Mouse (Mus musculus): ENCODE data around the gene Narfl.
"Not testable (repeated sequence)": the region's sequence is repeated elsewhere in the genome, so short reads cannot be mapped to it uniquely, and the experiment has no call there.

The Narfl gene

DNA sequence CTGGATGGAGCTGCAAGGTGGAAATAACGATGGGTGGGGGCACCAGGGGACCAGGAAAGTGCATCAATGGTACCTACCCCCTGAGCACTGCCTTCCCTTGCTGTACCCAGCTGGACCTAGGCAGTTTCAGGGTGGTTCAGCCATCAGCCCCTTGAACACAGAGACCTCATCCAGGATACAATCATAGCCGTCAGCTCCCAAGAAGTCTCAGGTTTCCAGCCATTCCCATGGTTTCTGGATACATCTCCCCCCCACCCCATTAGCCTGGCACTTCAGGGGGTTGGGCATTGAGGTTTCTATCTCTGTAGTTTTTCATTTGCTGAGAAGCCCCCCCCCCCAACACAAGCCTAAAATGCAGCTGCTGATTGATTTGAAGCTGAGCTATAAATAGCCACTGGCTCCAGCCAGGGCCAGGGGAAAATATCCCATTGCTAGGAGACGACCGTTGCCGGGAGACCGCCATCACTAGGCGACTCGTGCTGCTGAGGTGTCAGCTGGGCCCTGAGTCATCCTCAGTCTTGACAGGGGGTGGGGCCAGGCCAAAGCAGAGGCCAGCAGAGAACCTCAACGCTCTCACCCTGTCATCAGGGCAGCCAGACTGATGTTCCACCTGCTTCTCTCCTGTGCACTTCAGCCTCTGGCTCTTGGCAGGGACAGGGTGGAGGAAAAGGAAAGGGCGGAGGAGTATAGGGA is 29.4 kb downstream of the Narfl start:
- DNase-seq (ENCODE audit: low read depth, low spot score) = no peak

DNA sequence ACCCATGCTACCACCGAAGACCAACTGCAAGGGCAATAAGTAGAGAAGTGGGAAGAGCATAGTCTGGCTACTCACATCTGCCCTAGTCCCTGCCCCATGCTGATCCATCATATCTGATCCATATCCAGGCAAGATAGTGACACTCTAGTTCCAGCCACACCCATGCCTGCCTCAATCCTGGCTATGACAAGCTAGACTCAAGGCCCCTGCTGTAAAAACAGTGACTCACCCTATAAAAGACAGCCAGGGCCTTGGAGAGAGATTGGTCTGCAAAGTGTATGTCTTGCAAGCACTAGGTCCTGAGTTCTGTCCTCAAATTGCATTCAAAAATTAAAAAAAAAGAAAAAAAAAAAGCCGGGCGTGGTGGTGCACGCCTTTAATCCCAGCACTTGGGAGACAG is 32.9 kb downstream of the Narfl start:
- no peak for DNase-seq (ENCODE audit: low read depth, low spot score)

DNA sequence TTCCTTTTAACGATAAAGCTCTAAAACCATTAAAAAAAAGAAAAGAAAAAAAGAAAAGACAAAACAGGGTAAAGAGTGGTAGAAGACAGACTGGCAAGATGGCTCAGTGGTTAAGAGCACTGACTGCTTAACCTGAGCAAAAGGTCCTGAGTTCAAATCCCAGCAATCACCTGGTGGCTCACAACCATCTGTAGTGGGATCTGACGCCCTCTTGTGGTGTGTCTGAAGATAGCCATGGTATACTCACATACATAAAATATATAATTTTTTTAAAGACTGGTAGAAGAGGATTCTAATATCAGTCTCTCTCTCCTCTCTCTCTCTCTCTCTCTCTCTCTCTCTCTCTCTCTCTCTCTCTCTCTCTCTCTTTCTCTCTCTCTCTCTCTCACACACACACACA is 33.9 kb downstream of the Narfl start:
- not testable (repeated sequence) for DNase-seq (ENCODE audit: low read depth, low spot score)

DNA sequence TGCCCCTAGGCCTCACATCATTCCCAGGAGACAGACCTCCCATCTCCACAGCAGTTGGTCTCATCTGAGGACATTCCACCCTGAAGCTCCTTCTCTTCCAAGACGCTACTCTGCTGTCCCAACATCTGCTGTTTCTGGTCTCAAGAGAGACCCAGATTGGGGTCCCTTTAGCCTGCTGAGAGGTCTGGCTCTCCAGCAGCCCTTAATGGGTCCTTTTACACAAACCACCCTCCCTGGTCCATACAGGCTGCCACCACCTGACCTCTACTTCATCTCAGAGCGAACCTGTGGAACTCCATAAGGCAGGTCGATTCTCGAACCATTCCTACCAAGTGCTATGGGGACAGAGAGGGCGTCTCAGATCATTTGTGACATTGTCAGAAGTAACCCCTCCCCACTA is 34.5 kb downstream of the Narfl start:
- DNase-seq (ENCODE audit: low read depth, low spot score) = no peak

DNA sequence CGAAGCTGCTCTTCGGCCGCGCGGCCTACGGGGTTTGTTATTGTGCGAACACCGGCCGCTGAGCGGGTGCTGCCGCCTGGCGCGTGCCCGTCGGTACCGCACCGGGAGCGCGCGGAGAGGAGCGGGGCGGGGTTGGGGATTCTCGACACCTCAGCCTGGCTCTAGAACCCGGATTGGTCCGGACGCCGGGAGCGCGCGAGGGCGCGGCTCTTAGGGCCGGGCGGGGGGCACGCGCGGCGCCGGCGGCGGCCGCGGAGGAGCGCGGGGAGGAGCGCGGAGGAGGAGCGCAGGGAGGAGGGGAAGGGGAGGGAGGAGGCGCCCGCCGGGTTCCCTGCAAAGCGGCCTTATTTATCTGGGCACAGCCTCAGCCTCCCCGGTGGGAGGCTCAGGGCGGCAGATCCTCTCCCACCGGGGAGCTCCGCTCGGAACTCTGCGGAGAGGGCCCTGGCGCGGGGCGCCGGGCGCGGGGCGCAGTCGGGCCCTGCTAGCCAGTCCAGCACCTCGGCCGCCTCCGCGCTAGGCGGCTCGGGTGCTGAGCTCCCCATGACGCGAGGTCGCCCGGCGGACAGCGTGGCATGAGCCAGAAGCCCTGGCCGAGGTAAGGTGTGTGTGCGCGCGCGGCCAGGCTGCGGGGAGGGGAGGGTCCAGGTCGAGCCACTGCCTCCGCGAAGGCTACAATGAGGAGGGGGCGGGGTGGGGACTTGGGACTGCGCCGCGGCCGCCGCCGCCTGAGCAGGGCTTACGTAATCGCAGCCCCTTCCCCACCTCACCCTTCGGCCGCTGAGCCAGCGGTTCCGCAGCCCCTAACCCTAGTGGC is 35.4 kb downstream of the Narfl start, which contains the start of gene Fbxl16:
Fbxl16 (plus strand) TSS at position 297 of the 817 bp plus-strand sequence.
- DNase-seq (ENCODE audit: low read depth, low spot score) = no peak

DNA sequence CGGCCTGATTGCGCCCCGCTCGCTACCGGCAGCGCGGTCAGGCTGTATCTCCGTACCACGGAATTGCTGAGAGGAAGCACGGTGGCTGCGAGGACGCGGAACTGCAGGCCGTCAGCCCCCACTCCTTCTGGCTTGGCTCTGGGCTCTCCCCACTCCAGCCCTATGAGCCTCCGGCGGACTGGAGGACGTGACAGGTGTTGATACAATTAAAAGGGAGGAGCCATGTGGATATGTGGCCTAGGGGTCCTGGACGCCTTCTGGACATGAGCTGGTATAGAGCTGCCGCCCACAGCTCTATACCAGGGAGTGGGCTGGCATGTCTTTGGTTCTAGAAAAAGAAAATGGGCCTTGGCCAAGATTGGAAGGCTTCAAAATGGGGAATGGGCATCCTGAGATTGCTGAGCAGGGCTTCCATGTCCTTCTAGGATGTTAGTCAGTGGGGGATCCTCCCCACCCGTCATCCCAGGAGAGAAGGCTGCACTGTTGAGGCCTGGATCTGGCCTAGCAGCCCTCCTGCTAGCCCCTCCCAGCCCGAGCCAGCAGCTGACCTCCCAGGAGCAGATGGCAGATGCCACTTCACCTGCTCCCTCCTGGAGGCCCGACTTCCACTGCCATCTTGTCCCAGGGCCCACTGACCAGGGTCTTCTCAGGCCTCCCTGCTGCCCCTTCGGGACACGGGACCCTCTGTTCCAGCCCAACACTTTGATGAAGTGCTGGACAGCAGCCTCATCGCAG is 36.2 kb downstream of the Narfl start:
- no peak for DNase-seq (ENCODE audit: low read depth, low spot score)

DNA sequence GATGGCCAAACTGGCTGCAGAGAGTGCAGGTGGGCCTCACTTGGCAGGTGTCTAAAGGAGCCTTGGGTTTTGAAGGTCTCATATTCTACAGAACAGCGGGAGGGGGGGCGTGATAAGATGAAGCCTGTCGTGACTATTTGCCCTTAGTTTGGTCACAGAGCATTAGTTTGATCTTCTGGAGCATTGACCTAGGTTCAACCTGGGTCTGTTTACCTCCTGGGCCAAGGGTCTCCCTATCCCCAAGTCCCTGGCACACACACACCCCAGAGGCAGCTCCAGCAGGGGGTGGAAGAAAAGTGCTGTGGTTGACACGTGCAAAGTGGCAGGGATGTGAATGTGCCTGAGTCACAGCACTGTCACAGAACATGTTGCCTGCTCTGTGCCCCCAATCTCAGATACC is 37.3 kb downstream of the Narfl start:
- no peak for DNase-seq (ENCODE audit: low read depth, low spot score)

DNA sequence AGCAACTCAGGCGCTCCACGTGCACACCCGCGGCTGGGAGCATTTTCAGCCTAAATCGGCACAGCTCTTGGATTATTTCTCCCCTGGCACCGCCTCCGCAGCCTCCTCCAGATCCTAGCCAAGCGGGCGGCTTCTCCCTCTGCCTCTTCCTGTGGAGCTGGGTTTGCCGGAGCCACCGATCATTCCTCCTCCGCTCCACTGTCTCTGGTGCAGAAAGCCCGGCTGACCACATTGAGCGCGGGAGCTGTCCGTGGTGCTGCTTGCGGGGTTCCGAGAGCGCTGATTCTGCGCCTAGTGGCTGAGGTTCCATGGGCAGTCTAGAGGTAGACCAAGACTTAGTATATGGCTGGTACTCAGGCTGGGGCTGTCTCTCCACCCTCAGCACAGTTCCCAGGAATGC is 39.9 kb downstream of the Narfl start:
- DNase-seq (ENCODE audit: low read depth, low spot score) = no peak

DNA sequence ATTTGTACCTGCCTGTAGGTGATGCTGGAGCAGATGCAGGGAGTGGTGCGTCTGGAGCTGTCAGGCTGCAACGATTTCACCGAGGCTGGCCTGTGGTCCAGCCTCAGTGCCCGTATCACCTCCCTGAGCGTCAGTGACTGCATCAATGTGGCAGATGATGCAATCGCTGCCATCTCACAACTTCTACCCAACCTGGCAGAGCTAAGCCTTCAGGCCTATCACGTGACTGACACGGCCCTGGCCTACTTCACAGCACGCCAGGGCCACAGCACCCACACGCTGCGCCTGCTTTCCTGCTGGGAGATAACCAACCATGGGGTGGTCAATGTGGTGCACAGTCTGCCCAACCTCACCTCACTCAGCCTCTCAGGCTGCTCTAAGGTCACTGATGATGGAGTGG is 44.1 kb downstream of the Narfl start:
- DNase-seq (ENCODE audit: low read depth, low spot score) = no peak

DNA sequence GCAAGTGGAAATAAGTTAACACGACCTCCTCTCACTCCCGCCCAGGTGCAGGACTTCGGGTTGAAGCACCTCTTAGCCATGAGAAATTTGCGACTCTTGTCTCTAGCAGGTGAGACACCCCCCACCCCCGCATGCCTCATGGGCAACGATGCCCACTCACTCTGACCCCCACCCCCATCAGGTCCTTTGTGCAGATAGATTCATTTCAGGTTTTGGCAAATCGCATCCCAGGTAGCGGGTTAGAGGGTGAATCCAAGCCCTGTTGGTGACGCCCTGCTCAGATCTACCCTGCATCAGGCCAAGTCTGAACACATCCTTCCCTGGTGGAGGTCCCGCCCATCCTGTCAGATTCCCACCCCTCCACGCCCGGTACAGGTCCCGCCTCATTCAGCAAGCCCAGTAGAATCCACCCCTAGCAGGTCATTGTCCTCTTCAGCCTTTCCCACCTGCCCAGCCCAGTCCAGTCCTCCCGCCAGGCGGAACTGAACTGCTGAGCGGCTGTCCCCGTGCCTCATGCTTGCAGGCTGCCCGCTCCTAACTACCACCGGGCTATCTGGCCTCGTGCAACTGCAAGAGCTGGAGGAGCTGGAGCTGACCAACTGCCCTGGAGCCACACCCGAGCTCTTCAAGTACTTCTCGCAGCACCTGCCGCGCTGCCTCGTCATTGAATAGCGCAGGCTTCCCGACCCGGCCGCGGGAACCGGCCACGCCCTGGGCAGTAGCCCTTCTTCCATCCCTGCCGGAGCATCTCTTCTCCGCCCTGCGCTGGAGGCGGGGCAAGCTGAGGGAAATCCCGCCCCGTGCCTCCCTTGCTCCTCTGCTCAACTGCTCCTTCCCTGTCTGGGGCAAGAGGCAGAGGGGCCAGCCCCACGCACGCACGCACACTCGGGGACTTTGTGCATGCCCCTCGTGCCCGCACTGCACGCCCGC is 45.5 kb downstream of the Narfl start:
- DNase-seq (ENCODE audit: low read depth, low spot score) = no peak

DNA sequence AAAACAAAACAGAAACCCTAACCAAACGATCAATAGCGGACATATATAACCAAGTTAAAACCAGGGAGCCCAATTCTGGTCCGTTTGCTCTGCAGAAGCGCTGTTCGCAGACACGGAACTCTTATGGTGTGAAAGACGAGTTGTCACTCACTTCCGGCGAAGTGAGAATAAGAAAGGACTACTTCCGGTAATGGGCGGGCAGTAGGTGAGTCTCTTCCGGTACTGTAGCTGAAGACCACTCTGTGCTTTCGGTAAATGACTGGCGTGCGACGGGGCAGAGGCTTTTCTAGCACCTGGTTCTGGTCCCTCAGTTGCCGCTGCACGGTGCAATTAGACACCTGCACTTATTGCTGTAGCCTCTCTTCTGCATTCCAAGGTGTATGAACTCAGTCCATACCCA is 49.9 kb downstream of the Narfl start, which contains the start of gene Wdr24:
Wdr24 (plus strand) TSS at position 176 of the 400 bp plus-strand sequence.
- peak; percentile 94 for DNase-seq (ENCODE audit: low read depth, low spot score)

DNA sequence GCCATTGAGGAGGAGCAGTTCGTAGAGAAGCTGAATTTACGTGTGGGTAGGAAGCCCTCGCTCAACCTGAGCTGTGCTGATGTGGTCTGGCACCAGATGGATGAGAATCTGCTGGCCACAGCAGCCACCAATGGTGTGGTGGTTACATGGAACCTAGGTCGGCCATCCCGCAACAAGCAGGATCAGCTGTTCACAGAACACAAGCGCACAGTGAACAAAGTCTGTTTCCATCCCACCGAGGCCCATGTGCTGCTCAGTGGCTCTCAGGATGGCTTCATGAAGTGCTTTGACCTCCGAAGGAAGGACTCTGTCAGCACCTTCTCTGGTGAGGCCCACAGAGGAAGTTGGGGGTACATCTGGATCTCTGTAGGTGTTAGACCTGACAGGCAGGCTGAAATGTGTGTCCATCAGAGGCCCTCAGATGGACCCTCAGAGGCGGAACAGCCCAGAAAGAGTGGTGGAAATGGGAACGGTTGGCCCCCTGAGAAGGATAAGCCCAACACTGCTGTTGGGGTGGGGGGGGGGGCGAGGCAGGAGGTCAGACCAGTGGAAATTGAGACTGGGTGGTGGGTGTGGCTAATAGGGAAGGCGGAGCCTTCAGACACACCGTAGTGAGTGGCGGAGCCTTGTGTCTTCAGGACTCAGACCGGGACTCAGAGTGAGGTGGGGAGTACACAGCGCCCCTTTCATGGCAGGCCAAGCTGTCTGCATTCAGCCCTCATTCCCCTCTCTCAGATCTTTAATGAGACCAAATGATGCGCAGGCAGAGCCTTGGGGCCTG is 51.0 kb downstream of the Narfl start:
- DNase-seq (ENCODE audit: low read depth, low spot score) = peak; percentile 83

DNA sequence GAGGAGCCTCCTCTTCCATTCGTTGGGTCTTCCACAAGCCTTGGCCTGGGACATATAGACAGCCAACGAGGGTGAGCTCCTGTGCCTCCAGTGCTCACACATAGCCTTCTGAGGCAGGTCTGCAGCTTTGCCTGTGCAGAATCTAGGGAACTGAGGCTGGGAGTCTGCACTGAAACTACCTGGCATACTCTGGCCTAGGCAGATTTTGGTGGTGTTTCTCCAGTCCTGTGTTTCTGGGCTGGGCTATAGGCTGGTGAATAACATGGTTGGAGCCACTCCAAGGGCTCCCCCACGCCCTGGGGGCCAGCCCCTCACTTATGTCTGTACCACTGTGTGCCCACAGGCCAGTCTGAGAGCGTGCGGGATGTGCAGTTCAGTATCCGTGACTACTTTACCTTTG is 51.7 kb downstream of the Narfl start:
- DNase-seq (ENCODE audit: low read depth, low spot score) = no peak

DNA sequence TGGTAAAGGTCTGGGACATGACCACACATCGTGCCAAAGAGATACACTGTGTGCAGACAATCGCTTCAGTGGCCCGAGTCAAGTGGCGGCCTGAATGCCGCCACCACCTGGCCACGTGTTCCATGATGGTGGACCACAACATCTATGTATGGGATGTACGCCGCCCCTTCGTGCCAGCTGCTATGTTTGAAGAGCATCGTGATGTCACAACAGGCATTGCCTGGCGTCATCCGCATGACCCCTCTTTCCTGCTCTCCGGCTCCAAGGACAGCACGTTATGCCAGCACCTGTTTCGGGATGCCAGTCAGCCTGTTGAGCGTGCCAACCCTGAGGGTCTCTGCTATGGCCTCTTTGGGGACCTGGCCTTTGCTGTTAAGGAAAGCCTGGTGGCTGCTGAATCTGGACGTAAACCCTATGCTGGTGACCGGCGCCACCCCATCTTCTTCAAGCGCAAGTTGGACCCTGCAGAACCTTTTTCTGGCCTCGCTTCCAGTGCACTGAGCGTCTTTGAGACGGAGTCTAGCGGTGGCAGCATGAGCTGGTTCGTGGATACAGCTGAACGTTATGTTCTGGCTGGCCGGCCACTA is 52.5 kb downstream of the Narfl start:
- no peak for DNase-seq (ENCODE audit: low read depth, low spot score)

DNA sequence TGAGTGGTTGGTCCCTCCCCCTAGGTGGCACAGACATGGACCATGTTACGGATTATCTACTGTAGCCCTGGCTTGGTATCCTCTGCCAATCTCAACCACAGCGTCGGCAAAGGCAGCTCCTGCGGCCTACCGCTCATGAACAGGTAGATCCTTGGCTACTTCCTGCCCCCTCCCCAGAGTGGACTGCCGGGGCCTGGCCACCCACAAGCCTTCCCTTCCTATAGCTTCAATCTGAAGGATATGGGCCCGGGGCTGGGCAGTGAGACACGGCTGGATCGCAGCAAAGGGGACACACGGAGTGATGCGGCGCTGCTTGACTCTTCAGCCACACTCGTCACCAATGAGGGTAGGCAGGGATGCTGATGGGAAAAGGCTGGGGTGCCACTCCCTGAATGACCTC is 53.4 kb downstream of the Narfl start:
- no peak for DNase-seq (ENCODE audit: low read depth, low spot score)

DNA sequence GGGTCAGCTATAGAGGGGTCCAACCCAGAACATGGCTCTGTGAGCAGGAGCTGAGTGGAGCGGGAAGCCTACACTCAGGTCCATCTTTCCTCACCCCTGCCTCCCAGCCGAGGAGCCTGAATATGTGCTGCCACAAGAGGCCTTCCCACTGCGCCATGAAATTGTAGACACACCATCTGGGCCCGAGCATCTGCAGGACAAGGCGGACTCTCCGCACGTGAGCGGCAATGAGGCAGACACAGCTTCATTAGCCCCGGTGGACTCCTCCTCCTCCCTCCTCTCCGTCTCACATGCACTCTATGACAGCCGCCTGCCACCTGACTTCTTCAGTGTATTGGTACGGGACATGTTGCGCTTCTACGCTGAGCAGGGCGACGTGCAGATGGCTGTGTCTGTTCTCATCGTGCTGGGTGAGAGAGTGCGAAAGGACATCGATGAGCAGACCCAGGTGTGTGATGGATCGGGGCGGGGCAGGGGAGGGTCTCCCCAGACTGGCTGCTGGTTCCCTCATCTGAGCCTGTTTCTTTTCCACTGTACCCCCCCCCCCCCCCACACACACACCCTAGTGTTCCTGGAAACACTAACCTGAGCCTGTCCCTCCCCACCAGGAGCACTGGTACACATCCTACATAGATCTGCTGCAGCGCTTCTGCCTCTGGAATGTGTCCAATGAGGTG is 54.1 kb downstream of the Narfl start:
- no peak for DNase-seq (ENCODE audit: low read depth, low spot score)

DNA sequence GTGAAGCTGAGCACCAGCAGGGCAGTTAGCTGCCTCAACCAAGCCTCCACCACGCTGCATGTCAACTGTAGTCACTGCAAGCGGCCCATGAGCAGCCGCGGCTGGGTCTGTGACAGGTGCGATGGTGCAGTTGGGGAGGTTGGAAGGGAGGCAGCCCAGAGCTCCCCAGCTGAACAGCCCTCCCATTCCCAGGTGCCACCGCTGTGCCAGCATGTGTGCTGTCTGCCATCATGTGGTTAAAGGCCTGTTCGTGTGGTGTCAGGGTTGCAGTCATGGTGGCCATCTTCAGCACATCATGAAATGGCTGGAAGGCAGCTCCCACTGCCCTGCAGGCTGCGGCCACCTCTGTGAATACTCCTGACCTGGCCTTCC is 54.6 kb downstream of the Narfl start:
- DNase-seq (ENCODE audit: low read depth, low spot score) = no peak

DNA sequence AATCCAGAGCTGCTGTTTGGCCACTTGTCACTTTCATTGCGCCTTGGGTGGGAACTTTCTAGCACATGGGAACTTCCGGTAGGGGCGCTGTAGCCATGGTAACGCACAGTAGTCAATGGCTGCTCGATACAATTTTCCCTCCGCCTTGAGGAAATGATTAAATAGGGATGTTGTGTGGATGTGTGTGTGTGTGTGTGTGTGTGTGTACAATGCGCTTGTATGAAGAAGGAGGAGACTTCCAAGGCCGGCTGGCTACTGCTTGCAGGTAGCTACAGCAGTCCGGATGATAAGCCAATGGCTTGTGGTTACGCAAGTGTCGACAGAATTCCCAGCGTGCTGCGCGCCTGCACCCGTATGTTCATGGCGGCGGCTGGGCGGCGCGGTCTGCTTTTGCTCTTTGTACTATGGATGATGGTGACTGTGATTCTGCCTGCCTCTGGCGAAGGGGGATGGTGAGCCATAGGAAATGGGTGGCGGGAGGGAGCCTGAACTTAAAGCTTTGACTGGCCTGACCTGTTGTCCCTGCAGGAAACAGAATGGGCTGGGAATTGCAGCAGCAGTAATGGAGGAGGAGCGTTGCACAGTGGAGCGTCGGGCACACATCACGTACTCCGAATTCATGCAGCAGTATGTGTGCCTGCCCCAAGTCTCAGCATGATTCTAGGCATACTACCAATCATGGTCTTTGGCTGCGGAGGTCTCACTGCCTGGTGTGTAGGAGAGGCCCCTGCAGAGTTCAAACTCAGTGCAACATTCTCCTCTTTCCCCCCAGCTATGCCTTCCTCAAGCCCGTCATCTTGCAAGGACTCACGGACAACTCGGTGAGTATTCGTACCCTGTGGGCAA is 55.4 kb downstream of the Narfl start, which contains the start of gene Jmjd8:
Jmjd8 (plus strand) TSS at position 156 of the 846 bp plus-strand sequence.
- peak; percentile 87 for DNase-seq (ENCODE audit: low read depth, low spot score)

All from A20 (cell line).